9 mouse cellular contexts compared by ENCODE assay signal in the genomic region with DNA sequence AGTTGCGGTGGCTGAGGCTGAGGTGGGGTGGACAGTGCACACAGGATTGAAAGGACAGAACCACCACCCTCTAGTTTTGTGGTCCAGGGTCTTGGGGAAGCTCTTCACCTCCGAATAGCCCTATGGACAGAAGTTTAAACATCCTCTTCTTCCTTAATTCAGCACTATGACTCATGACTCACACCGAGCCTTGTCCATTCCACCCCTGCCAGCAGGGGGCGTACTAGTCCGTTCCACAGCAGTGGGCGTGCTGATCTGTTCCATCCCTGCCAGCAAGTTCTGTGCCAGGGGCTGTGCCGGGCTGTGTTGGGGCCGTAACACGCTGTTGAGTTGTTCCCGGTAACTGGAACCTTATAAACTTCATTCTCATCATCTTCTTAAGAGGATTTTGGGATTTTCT.
A peak's percentile ranks its signal among the peaks of the same experiment; 100 is the strongest.
DNase-seq lines count a peak whose midpoint lies in the region; ATAC-seq lines count a peak whose summit lies in the region.
"Had no signal": no experiment of that assay in that cellular context is flagged by ENCODE, and none has a peak within 500 bp of the region (broad histone marks: within the 10 kb centered on the region; RNA-seq: fewer than 3 reads in every experiment).

No protein-coding gene starts in this region.

- ATAC-seq in heart, embryonic 11.5 days (replicated peaks; ENCODE audit: insufficient number of reproducible peaks, low FRiP score, low TSS enrichment): no peak
- ATAC-seq in limb, embryonic 11.5 days (ENCODE audit: insufficient number of reproducible peaks, low FRiP score, low TSS enrichment, low read depth): no peak

- peaks cover 38% of the 10 kb centered on the region for H3K27me3 ChIP-seq in heart, embryonic 11.5 days (ENCODE audit: control insufficient read depth, insufficient read depth, low read length)
- peaks cover 15% of the 10 kb centered on the region for H3K27me3 ChIP-seq in limb, embryonic 11.5 days (ENCODE audit: control insufficient read depth, insufficient read depth, low read length)

- no peak overlapping the region for H3K4me2 ChIP-seq in heart, embryonic 11.5 days
- no peak overlapping the region for H3K4me2 ChIP-seq in limb, embryonic 11.5 days (ENCODE audit: low read depth, severe bottlenecking)
- H3K4me2 ChIP-seq: embryonic facial prominence, embryonic 15.5 days had no signal

- no peak overlapping the region for H3K27ac ChIP-seq in heart, embryonic 11.5 days (ENCODE audit: low read depth, low read length)
- no peak overlapping the region for H3K27ac ChIP-seq in limb, embryonic 11.5 days (replicated peaks; ENCODE audit: low read depth, low read length)
- H3K27ac ChIP-seq: embryonic facial prominence, embryonic 15.5 days had no signal

- no peak overlapping the region for H3K9ac ChIP-seq in heart, embryonic 11.5 days (ENCODE audit: low read depth, low read length)
- no peak overlapping the region for H3K9ac ChIP-seq in limb, embryonic 11.5 days (ENCODE audit: low read length)
- H3K9ac ChIP-seq: embryonic facial prominence, embryonic 15.5 days had no signal

- H3K4me3 ChIP-seq in heart, embryonic 11.5 days (ENCODE audit: low read depth, low read length): no peak overlapping the region
- no peak overlapping the region for H3K4me3 ChIP-seq in limb, embryonic 11.5 days (ENCODE audit: low read depth, low read length)
- H3K4me3 ChIP-seq: embryonic facial prominence, embryonic 15.5 days had no signal

- peak; percentile 43 for DNase-seq in heart, postnatal 4 days
- DNase-seq in right cerebral cortex, postnatal 4 days: peak; percentile 50
- no peak for DNase-seq in right cerebral cortex, adult 18-20 months
- peak; percentile 80 to 86 for DNase-seq in adrenal gland, postnatal 36 days
- peak; percentile 41 for DNase-seq in limb, embryonic 11.5 days (ENCODE audit: low spot score)
- peak; percentile 39 for DNase-seq in thymus, postnatal 14 days
- DNase-seq in cerebellum, postnatal 4 days (ENCODE audit: low spot score in 2 of 2): no peak

- H3K9me3 ChIP-seq in heart, embryonic 11.5 days (replicated peaks; ENCODE audit: control insufficient read depth, low read length): no peaks in the 10 kb centered on the region
- H3K9me3 ChIP-seq in limb, embryonic 11.5 days (ENCODE audit: control insufficient read depth, low read length): no peaks in the 10 kb centered on the region
- H3K9me3 ChIP-seq: embryonic facial prominence, embryonic 15.5 days had no signal

- H3K4me1 ChIP-seq in heart, embryonic 11.5 days (ENCODE audit: control insufficient read depth, insufficient read depth, low read length): peaks cover 7% of the 10 kb centered on the region; the same call in 1 of the 2 replicates
- H3K4me1 ChIP-seq in limb, embryonic 11.5 days (ENCODE audit: control insufficient read depth, insufficient read depth, low read length): no peaks in the 10 kb centered on the region

- no peaks in the 10 kb centered on the region for H3K36me3 ChIP-seq in heart, embryonic 11.5 days (ENCODE audit: control insufficient read depth, insufficient read depth, low read length)
- H3K36me3 ChIP-seq in limb, embryonic 11.5 days (ENCODE audit: control insufficient read depth, insufficient read depth, low read length): no peaks in the 10 kb centered on the region
- H3K36me3 ChIP-seq: embryonic facial prominence, embryonic 15.5 days had no signal

- WGBS in heart, embryonic 11.5 days (ENCODE audit: insufficient replicate concordance): 71% methylated on average over 10 of the region's 10 CpGs
- 74% methylated on average over 10 of the region's 10 CpGs for WGBS in limb, embryonic 11.5 days

Comparison
In these comparisons a context has a peak if more than half of its experiments do, and no peak if none do; other contexts are left out.
1. DNase-seq: peak in heart, postnatal 4 days (single experiment), right cerebral cortex, postnatal 4 days (single experiment), adrenal gland, postnatal 36 days (2 of 2), limb, embryonic 11.5 days (single experiment) and thymus, postnatal 14 days (single experiment); none in right cerebral cortex, adult 18-20 months (single experiment) and cerebellum, postnatal 4 days (0 of 2).